Mouse (Mus musculus) ovary, postnatal 36 days (tissue): ENCODE measurements at regions not wholly inside any gene's neighbourhood (a gene's known extent, or its start where the extent isn't known, plus 50 kb on each side); places are given as distances from the start of the nearest gene placed in this dataset.
A peak's percentile ranks its signal among the peaks of the same experiment; 100 is the strongest.

Experiments used
- DNase-seq: peaks from one replicate; pipeline ENCODE4 v3.0.0; 2022; ENCODE audit warnings: low spot score, mixed read lengths

DNA sequence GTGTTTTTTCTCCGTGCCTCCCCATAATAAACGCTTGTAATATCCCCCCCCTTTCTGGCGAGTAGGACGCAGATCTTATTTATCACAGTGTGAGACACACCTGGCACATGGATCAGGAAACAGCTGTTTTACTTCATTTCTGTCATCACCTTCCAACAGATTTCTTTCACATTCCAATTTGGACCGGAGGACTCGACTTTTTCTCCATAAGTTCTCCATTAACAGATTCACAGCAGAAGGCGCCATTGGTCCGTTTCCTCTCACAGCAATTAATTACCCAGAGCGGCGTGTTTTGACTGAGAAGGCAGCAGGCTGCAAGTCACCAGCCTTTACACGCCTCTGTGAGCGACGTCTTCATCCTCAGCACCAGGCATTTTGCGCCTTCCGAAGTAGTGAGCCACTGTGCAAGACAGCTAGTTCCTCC, 258.1 kb upstream of the Nt5e start:
- DNase-seq = no peak

GRCm38 (mm10) chr9:88069834-88070233, 257.2 kb upstream of the Nt5e start:
- no peak for DNase-seq

- peak; percentile 27 for DNase-seq
Observed at GRCm38 (mm10) chr9:88073165-88073564, 253.8 kb upstream of the Nt5e start.

DNA sequence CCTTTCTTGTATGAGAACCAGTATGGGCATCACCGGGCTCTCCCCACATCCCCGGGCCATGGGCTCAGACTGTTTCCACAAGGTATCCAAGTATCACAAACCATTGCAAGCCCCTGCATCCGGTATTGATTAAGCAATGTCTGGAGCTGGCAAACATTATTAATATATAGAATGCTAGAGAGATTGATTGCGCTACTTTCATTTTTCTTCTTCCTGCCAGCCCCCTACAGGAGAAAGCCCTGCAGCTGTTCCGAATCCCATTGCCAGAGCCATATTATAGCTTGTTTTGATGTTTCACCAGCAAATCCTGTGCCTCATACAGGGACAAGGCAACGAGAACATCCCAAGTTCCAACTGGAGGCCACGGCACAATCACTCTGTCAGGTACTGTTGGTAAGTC, 253.4 kb upstream of the Nt5e start:
- DNase-seq = no peak

DNA sequence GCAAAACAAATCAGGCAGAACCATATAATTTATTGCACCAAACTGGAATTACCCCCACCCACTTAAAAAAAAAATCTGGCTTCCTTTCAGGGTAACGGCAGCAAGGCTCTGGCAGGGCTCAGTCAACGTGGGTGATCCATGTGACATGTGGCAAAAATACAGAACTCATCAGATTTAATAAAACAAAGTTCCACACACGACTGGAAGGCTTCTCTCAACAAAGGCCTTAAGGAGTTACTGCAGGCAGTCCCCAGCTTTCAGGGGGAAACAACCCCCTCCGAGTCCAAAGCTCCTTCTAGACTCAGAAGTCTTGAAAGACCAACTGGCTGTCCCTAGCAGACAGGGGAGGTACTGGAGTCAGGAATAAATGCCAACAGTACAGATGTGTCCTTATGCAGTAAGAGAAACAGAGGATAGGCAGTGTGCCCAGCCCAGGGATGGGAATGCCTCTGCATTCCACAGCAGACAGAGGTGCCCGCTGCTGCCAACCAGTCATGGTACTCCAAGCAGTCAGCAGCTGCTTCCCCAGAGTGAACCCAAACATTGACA, 244.0 kb upstream of the Nt5e start:
- DNase-seq = no peak

DNA sequence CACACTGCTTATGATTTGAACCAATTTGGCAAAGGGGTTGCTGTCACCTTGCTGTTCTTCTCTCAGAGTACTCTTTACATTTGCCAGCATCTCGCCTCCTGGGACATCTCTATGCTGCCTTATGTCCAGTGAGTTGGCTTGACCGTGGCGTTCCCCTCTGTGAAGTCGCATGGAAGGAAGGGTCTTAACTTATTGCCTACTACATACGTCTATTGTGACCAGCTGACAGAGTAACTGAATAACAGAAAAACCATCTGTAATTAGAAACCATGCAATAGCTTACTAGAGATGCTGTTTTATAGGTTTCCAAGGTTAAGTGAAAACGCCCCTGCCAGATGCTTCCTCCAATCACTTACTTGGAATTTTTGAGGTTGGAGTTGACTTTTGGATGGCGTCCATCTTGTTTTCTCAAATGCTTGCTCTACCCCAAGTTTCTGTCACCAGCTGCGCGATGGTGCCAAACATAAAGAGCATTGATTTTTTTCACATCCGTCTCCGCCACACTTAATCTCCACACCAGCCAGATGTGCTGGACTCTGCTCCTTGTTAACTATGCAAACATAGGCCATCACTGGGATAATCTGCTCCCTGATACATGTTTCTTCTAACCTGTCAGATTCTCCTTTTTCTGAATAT, 241.7 kb upstream of the Nt5e start:
- no peak for DNase-seq

DNA sequence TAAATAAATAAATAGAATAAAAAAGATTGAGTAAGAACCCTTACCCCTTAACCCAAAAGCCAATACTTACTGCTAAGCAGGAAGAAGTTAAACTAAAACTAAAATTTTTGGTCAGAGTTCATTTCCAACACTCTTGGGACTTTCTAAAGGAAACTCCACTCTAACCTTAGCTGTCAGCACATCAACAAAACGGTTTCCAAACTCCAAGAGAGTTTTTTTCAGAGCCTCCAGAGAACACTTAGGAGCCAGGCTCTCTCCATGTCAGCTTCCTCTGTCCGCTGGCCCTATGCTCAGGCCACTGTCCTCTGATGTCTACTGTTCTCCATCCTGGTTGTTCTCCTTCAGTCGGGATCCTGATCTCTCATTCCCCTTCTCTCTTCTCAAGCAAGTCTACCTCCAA, 241.1 kb upstream of the Nt5e start:
- DNase-seq = no peak

- no peak for DNase-seq
Observed at GRCm38 (mm10) chr9:88091781-88092527, 235.0 kb upstream of the Nt5e start.

DNA sequence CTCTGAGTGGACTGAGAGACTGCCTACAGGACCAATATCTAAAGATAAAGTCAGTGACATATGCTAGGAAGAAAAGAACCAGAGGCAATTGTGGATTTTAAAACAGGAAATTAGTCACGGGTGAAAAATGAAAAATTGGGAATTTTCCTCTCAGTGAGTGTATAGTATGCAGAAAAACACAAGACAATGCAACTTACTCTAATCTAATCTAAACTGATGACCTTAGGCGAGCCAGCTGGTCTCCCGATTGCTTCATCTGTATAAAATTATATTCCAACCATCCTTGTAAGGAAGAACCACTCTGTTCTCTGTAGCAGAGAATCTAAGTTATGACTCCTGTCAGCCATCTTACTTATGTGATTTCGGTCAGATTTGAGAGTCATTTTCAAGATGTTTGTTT, 234.4 kb upstream of the Nt5e start:
- no peak for DNase-seq

DNA sequence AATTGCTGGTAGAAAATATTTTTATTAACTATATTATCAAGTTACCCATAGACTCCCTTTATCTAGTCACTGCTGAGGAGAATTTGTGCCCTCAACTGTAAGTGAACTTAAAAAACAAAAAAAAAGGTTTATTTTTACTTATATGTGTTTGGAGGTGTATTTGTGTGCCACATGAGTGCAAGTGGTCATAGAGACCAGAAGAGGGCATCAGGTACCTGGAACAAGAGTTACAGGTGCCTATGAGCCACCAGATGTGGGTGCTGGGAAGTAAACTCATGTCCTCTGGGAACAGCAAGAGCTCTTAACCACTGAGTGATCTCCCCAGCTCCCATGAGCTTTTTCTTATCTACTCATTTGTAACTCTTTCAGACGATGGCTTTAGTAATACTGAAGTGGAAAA, 213.9 kb upstream of the Nt5e start:
- no peak for DNase-seq

GRCm38 (mm10) chr9:88120536-88120935, 206.5 kb upstream of the Nt5e start:
- no peak for DNase-seq

- no peak for DNase-seq
Observed at GRCm38 (mm10) chr9:88120963-88121570, 205.9 kb upstream of the Nt5e start.

DNA sequence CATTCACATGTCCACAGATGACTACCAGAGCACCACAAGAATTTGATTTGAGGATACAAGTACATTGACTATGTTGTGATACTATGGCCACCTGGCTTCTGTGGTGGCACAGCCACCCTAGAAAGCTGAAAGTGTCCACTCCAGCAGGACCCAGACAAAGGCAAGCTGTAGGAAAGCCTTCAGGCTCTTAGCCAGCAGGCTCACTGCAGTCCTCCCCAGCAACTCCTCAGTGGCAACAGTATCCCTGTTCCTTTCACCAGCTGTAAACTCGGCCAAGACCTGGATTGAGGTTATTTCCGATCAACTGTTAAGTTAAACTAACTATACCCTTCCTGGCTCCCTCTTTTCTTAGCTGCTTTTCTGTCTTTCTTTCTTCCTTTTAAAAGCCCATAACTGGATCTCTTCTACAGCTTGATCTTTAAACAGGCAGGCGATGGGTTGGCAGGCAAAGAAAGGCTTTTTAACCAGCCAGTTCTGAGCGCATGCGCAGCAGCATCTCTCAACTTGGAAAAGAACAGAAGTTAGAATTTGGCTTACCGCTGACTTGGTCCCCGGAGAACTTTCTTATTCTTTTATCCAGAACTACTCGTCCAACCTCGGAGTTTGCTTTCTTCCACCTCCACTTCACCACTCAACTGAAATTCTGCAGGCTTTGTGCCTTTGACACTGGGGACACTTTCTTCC, 202.5 kb upstream of the Nt5e start:
- DNase-seq = no peak

GRCm38 (mm10) chr9:88163025-88163780, 163.8 kb upstream of the Nt5e start:
- DNase-seq = no peak

- DNase-seq = no peak
Observed at GRCm38 (mm10) chr9:88177575-88178254, 149.3 kb upstream of the Nt5e start.

DNA sequence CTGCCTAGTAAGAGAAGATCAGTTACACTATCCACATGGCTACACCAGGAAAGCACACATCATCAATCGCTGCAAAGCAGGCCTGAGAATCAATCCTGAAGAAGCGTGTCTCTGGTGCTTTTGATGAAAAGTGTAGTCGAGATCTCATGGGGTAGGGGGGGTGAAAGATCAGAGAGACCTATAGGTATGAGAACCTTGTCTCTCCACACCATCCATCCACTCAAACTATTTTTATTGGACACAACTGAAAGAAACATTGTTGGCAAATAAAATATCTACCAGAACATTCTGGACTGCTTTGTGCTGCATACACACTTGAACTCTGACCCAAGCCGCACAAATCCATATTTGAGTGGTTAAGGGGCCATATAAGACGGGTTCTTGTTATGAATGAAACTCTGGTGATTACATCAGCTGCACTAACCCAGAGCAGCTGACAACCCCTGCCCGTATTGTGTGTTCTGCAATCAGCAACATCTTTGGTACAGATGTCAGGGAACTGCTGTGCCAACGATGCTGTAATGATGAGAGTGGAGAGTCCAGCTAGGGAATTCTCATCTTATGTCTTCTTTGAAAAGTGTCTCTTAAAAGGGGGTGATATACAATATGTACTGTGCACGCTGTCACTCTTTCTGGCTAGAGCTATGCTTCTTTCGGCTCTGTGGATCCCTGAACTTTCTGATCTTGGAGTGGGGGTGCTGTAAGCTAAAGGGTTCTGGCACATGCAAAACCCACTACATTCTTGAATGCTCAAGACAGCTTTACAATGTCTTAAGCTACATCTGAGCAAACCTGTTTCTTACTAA, 145.6 kb upstream of the Nt5e start:
- no peak for DNase-seq

DNA sequence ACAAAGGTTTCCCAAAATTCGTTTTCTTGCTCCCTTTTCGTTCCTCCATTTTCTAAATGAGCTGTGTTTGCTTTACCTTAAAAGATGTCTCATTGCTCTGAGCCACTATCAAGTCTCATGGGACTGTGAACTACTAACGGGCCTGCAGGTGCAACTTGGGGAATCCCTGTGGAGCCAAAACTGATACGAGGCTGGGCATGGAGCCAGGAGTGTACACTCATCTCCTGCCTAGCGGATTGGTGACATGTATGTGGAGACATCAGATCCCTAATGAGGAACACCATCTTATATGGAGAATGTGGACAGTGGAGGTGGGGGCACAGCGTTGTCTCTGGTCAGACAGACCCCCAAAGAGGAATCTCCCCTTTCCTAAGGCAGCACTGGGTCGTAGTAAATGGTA, 119.6 kb upstream of the Nt5e start:
- no peak for DNase-seq

DNA sequence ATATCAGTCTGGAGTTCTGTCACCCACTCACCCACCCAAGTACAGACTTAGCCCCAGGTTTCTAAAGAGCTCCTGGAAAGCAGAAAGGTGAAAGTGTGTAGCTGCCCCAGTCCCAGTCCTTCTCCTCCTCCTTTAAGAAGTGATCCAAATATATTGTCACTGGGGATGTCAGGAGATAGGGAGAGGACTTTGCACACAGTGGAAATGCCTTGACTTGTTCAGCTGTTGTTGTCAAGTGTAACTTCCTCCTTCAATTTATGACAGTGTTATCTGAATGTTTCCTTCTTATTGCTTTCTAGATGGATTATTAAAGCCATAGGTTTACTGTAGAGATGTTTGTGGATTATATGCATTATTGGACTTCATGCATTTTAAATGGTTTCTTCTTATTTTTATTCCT, 119.0 kb upstream of the Nt5e start:
- DNase-seq = no peak

GRCm38 (mm10) chr9:88214758-88215157, 112.2 kb upstream of the Nt5e start:
- no peak for DNase-seq

GRCm38 (mm10) chr9:88220360-88220759, 106.6 kb upstream of the Nt5e start:
- DNase-seq = no peak
